Mouse (Mus musculus) neutrophil, adult 5-6 weeks (primary cell): ENCODE measurements around the gene Olfr1281. TPM values are rescaled to one million over a fixed set of nuclear protein-coding genes. Genes with fewer than 3 reads are reported as not detected.
"Not testable (repeated sequence)": the region's sequence is repeated elsewhere in the genome, so short reads cannot be mapped to it uniquely, and the experiment has no call there.

Experiments
- ATAC-seq: fragments of 151-379, 151-347 bp; 2 replicates; pipeline ENCODE4 v1.8.0; 2017; ENCODE audit warnings: mild to moderate bottlenecking, moderate TSS enrichment; ENCODE audit not compliant: insufficient number of reproducible peaks, poor library complexity, low FRiP score, severe bottlenecking; ENCODE audit errors: extremely low read depth
- total RNA-seq: library from RNA; stranded (forward); fragments of 200-1000 nt; gene quantifications from 2 replicates; pipeline ENCODE4 v1.2.3, GENCODE M21; 2017

The Olfr1281 gene
- total RNA-seq, result not detected in 2 replicates

GRCm38 (mm10) chr2:111326220-111326619 is at the start of gene Olfr1281:
Gene Olfr1281, plus strand, starts transcription at chr2:111326520.
- no peak for ATAC-seq

DNA sequence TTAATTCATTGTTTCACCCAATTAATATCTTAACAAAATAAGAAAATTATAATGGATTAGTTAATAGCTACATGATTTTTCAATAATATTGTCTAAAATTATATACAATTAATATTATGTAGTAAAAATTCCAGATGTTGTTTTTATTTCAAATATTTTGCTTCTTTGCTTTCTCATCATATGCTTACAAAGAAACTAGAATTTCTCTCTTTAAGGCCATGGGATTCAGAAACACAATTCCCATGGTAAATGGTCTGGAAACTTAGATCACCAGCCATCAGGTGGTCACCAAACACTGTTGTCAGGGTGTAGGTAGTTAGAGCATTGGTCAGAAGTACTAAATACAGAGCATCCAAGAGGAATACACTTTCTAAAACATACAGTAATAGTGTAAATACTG is 36.5 kb upstream of the Olfr1281 start, which contains the start of gene Olfr1278:
Olfr1278 (plus strand) TSS at position 301 of the 400 bp plus-strand sequence.
- no peak for ATAC-seq

DNA sequence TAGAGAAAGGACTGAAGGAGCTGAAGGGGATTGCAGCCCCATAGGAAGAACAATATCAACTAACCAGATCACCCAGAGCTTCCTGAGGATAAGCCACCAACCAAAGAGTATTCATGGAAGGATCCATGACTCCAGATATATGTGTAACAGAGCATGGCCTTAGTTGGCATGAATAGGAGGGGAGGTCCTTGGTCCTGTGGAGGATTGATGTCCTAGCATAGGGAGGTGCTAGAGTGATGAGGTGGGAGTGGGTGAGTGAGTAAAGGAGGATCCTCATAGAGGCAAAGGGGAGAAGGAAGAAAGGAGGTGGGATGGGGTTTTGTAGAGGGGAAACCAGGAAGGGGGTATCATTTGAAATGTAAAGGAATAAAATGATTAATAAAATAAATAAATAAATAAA is 27.8 kb upstream of the Olfr1281 start:
- ATAC-seq, result no peak

- no peak for ATAC-seq
Observed at GRCm38 (mm10) chr2:111300374-111300773, 25.9 kb upstream of the Olfr1281 start, which contains the start of gene Olfr1279. Gene Olfr1279, plus strand, starts transcription at chr2:111300635.

DNA sequence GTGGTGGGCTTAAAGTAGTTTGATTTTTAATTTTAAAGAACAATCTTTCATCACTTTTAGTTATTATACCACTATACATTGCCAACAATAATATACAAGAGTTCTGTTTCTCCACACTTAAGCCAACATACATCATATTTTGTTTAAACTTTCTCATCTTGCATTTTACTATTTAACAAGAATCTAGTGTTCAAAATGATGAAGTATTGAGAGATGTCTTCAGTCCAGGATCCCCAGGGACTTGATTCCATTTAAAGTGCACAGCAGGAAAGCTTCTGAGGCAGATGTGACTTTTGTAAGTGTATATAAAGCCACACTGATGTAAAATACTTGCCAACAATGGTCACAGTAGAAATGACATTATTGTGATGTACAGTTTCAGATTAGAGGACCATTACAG is 12.6 kb upstream of the Olfr1281 start, which contains the start of gene Olfr1280:
Olfr1280 (plus strand) TSS at position 301 of the 400 bp plus-strand sequence.
- ATAC-seq, result no peak

DNA sequence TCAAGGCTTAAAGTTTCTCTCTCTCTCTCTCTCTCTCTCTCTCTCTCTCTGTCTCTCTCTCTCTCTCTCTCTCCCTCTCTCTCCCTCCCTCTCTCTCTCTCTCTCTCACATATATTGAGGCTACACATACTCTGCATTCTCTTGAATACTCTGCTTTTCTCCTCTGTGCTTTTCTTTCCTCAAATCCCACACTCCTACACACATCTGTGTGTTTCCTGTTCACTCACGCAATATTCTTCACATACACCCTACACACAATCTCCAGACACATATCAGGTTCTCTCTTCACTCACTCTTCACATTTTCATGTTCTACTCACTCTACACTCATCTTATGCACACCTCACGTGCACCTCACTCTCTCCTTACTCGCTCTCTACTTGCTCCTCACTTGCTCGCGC is 7.4 kb downstream of the Olfr1281 start:
- not testable (repeated sequence) for ATAC-seq

DNA sequence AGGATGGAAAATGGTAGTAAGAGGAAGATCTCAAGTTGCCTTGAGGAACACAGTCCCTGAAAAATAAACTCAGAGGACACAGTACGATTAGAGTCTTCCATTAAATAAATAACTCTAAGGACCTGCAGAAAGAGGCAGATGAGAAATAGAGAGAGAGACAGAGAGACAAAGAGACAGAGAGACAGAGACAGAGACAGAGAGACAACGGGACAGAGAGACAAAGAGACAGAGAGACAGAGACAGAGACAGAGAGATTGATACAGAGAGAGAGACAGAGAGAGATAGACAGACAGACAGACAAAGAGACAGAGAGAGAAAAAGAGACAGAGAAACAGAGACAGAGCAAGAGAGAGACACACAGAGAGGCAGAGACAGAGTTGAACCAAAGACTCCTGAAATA is 9.7 kb downstream of the Olfr1281 start, which contains the start of gene Olfr1282:
Olfr1282 (minus strand) TSS at position 101 of the 400 bp plus-strand sequence.
- ATAC-seq, result no peak

DNA sequence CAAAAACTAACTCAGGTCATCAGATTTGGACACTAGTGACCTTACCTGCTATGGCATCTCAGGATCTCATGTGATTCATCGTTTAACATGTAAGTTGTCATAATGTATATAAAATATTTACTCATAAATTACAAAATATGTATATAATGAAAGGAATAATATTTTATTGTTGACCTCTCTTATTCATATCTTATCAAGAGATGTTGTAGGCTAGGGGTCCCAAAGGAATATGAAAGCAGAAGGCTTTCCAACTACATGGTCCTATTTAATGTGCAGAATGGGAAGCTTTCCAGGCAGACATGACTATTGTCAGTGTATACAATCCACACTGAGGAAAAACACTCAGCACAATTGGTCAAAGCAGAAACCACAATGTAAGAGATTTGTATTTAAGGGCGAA is 40.2 kb downstream of the Olfr1281 start, which contains the start of gene Olfr1283:
Olfr1283 (plus strand) TSS at position 301 of the 400 bp plus-strand sequence.
- ATAC-seq, result no peak

DNA sequence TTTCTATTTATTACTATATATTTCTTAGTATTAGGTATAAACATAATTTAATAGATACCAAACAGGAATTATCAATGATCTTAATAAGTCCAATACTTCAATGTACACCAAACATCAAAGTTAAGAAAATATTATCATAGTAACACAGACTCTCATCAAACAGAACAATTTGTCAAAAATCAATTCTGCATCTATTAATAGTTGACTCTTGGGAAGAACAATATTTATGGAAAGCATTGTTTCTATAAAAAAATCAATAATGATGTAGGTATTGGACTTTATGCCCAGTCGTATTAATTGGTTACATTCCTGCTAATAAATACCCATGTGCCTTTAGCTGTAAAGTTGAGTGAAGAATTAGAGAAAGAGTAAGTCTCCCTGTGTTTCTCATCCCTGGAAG is 48.9 kb downstream of the Olfr1281 start, which contains the start of gene Olfr1284:
Olfr1284 (plus strand) TSS at position 301 of the 400 bp plus-strand sequence.
- no peak for ATAC-seq

Other genes with a start within 250 kb of the Olfr1281 start
- not detected in 2 replicates for gene Gm13941, start 220.5 kb upstream of the Olfr1281 start, total RNA-seq
- not detected in 2 replicates for gene Gm15130, start 173.6 kb upstream of the Olfr1281 start, total RNA-seq
- not detected in 2 replicates for gene 4930430A15Rik, start 96.9 kb upstream of the Olfr1281 start, total RNA-seq
- not detected in 2 replicates for gene Olfr1275, start 91.2 kb upstream of the Olfr1281 start, total RNA-seq
- gene Olfr1276, start 72.0 kb upstream of the Olfr1281 start, total RNA-seq, result not detected in 2 replicates
- 0.12 TPM in 1 of 2 replicates, not detected in the other for gene Olfr1277, start 52.4 kb upstream of the Olfr1281 start, total RNA-seq
- gene Olfr1278, start 36.4 kb upstream of the Olfr1281 start, total RNA-seq, result 0.58 TPM in 1 of 2 replicates, not detected in the other
- not detected in 2 replicates for gene Olfr1279, start 25.9 kb upstream of the Olfr1281 start, total RNA-seq
- 0.12 TPM in 1 of 2 replicates, not detected in the other for gene Olfr1280, start 12.5 kb upstream of the Olfr1281 start, total RNA-seq
- gene Olfr1282, start 9.6 kb downstream of the Olfr1281 start, total RNA-seq, result not detected in 2 replicates
- not detected in 2 replicates for gene Olfr1283, start 40.3 kb downstream of the Olfr1281 start, total RNA-seq
- gene Olfr1284, start 49.0 kb downstream of the Olfr1281 start, total RNA-seq, result not detected in 2 replicates
- not detected in 2 replicates for gene Olfr1286, start 96.6 kb downstream of the Olfr1281 start, total RNA-seq
- gene Olfr1287, start 122.6 kb downstream of the Olfr1281 start, total RNA-seq, result not detected in 2 replicates
- gene Olfr1288, start 147.6 kb downstream of the Olfr1281 start, total RNA-seq, result not detected in 2 replicates
- gene Olfr1289, start 154.3 kb downstream of the Olfr1281 start, total RNA-seq, result not detected in 2 replicates
- not detected in 2 replicates for gene Olfr1290, start 167.3 kb downstream of the Olfr1281 start, total RNA-seq
- not detected in 2 replicates for gene Olfr1291-ps1, start 170.7 kb downstream of the Olfr1281 start, total RNA-seq
- not detected in 2 replicates for gene Olfr1293-ps, start 198.7 kb downstream of the Olfr1281 start, total RNA-seq
- not detected in 2 replicates for gene Olfr1294, start 213.8 kb downstream of the Olfr1281 start, total RNA-seq
- 0.12 TPM in 1 of 2 replicates, not detected in the other for gene Olfr1295, start 243.2 kb downstream of the Olfr1281 start, total RNA-seq